Mouse (Mus musculus): Measurements from ENCODE around the gene Kansl3. TPM values are rescaled to one million over a fixed set of nuclear protein-coding genes. Genes with fewer than 3 reads are reported as not detected.

Kansl3 gene
- 35.6 and 38.1 TPM in 2 replicates for polyA plus RNA-seq (2014; fragmentation: Nextera tagmentation; extraction: Ambion mirVana)

DNA sequence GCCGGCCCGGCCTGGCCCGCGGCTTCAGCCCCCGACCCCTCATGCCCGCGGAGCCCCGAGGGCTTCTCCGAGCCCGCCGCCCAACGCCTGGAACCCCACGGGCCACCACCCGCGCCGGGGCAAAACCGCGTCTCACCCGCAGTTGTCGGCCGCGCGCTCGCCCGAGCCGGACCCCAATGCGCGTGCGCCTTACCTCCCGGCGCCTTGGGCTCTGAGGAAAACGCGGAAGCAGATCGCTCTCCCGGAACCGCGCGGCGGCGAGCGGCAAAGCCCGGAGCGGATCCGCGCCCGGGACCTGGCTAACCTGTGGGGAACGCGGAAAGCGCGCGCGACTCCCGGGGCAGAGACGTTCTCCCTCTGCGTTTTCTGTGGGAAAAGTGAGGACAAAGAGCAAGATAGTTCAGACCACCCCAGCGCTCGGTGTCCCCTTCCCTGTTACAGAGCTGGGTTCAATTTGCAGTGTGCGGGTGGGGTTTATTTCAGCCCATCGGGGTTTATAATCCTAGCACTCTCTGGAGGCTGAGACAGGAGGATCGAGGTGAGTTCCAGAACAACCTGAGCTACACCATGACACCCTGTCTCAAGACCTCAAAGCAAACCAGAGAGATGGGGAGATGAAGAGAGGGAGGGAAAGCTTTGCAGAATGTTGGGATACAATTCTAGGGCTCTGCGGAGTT is at the start of gene Kansl3:
Gene Kansl3, minus strand, starts transcription at position 213 of the 677 bp plus-strand sequence.
- peak within 1 kb of the TSS; percentile 93 for H3K9ac ChIP-seq (ENCODE audit: low read length)
- H3K9me3 ChIP-seq (ENCODE audit: control insufficient read depth, low read length) = no peaks in the 10 kb centered on the region
- H3K36me3 ChIP-seq (ENCODE audit: control insufficient read depth, insufficient read depth, low read length) = peaks cover 4% of the 10 kb centered on the region; the same call in 1 of the 2 replicates
- no peaks in the 10 kb centered on the region; the same call in 1 of the 2 replicates for H3K4me1 ChIP-seq (ENCODE audit: control insufficient read depth, insufficient read depth, low read length)
- ATAC-seq (ENCODE audit: insufficient read depth, low FRiP score, low TSS enrichment) = peak; percentile 89
- H3K4me3 ChIP-seq (ENCODE audit: low read depth, low read length) = peak within 1 kb of the TSS; percentile 92
- H3K27me3 ChIP-seq (ENCODE audit: control insufficient read depth, insufficient read depth, low read length) = no peaks in the 10 kb centered on the region
- H3K4me2 ChIP-seq (ENCODE audit: low read depth) = peak within 1 kb of the TSS; percentile 72
- DNase-seq (ENCODE audit: low spot score) = peak; percentile 92
- WGBS = 3% methylated on average over 57 of the region's 61 CpGs
- 0 out of 2 replicates have a peak within 1 kb of the TSS, but pooled peaks have one; percentile 37 for H3K27ac ChIP-seq (ENCODE audit: low read depth, low read length)

DNA sequence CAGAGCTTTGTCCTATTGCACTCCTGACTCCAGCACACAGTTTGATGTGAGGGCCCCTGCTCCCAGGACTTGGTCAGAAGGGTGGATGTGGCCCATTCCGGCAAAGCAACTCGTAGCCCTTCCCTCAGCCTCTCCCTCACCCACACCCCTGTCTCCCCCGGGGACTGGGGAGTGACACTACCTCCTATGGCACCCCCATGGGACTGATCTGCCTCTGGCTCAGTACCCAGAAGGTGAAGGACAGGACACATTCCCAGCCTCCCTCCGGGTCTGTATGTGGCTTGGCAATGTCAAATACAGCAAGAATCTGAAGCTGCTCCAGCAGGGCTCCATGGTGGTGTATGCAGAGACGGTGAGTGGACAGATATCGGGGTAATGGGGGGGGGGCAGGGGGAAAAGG is 35.5 kb upstream of the Kansl3 start:
- H3K36me3 ChIP-seq (ENCODE audit: control insufficient read depth, insufficient read depth, low read length) = no peaks in the 10 kb centered on the region
- no peak overlapping the region for H3K9ac ChIP-seq (ENCODE audit: low read length)
- H3K4me1 ChIP-seq (ENCODE audit: control insufficient read depth, insufficient read depth, low read length) = no peaks in the 10 kb centered on the region
- no peak overlapping the region for H3K4me2 ChIP-seq (ENCODE audit: low read depth)
- no peak for DNase-seq (ENCODE audit: low spot score)
- no peaks in the 10 kb centered on the region for H3K9me3 ChIP-seq (ENCODE audit: control insufficient read depth, low read length)
- ATAC-seq (ENCODE audit: insufficient read depth, low FRiP score, low TSS enrichment) = no peak
- no peak overlapping the region for H3K27ac ChIP-seq (ENCODE audit: low read depth, low read length)
- no peak overlapping the region for H3K4me3 ChIP-seq (ENCODE audit: low read depth, low read length)
- no peaks in the 10 kb centered on the region for H3K27me3 ChIP-seq (ENCODE audit: control insufficient read depth, insufficient read depth, low read length)
- WGBS = 79% methylated on average over 6 of the region's 6 CpGs

DNA sequence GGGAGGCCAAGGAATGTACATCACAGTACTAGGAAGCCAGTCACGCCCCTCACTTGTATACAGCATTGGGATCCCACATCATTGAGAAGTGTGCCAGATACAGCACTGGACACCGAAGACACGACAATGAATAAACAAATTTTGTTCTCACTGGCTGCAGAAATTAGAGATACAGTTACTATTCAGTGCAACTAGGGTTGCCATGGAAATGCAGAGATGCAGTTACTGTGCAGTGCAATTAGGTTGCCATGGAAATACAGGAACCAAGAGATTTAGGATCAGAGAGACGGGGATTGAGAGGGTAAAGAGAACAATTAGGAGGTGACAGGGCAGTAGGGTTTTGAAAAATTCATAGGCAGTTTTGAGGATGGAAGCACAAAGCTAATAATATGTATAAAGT is 32.5 kb upstream of the Kansl3 start:
- Histone ChIP-seq H3K4me1 (ENCODE audit: control insufficient read depth, insufficient read depth, low read length) (no peaks in the 10 kb centered on the region), H3K4me2 (ENCODE audit: low read depth) (no peak overlapping the region), H3K27ac (ENCODE audit: low read depth, low read length) (no peak overlapping the region), H3K27me3 (ENCODE audit: control insufficient read depth, insufficient read depth, low read length) (no peaks in the 10 kb centered on the region), H3K36me3 (ENCODE audit: control insufficient read depth, insufficient read depth, low read length) (no peaks in the 10 kb centered on the region), H3K4me3 (ENCODE audit: low read depth, low read length) (no peak overlapping the region), H3K9ac (ENCODE audit: low read length) (no peak overlapping the region), H3K9me3 (ENCODE audit: control insufficient read depth, low read length) (no peaks in the 10 kb centered on the region)
- 73% methylated on average over 4 of the region's 4 CpGs for WGBS
- ATAC-seq (ENCODE audit: insufficient read depth, low FRiP score, low TSS enrichment) (no peak), DNase-seq (ENCODE audit: low spot score) (no peak)

DNA sequence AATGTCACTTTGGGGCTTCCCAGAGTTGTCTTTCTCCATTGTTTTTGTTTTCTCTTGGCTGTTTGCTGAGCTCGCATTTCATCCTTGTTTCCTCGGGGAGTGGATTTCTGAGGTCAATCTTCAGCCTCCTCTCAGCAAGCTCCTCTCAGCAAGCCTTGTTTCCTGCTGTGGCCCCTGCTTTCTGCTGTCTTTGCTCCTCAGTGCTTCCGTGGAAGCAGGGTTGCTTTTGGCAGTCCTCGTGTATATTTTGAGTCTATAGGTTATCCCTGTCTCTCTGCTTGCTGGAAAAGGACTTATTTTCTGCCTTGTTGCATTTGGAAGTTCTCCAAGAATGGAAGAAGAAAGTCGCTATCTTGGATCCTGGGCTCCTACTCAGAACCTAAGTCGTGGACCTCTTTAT is 28.1 kb upstream of the Kansl3 start:
- H3K4me2 ChIP-seq (ENCODE audit: low read depth) = no peak overlapping the region
- H3K27ac ChIP-seq (ENCODE audit: low read depth, low read length) = 0 out of 2 replicates have a peak overlapping the region, but pooled peaks have one; percentile 20
- no peak for ATAC-seq (ENCODE audit: insufficient read depth, low FRiP score, low TSS enrichment)
- DNase-seq (ENCODE audit: low spot score) = no peak
- no peaks in the 10 kb centered on the region for H3K27me3 ChIP-seq (ENCODE audit: control insufficient read depth, insufficient read depth, low read length)
- no peak overlapping the region for H3K9ac ChIP-seq (ENCODE audit: low read length)
- H3K9me3 ChIP-seq (ENCODE audit: control insufficient read depth, low read length) = no peaks in the 10 kb centered on the region
- 30% methylated on average over 6 of the region's 6 CpGs for whole genome bisulfite sequencing
- H3K4me1 ChIP-seq (ENCODE audit: control insufficient read depth, insufficient read depth, low read length) = no peaks in the 10 kb centered on the region
- H3K36me3 ChIP-seq (ENCODE audit: control insufficient read depth, insufficient read depth, low read length) = no peaks in the 10 kb centered on the region
- H3K4me3 ChIP-seq (ENCODE audit: low read depth, low read length) = no peak overlapping the region

- no peaks in the 10 kb centered on the region for H3K27me3 ChIP-seq (ENCODE audit: control insufficient read depth, insufficient read depth, low read length)
- no peak overlapping the region for H3K4me3 ChIP-seq (ENCODE audit: low read depth, low read length)
- no peak overlapping the region for H3K9ac ChIP-seq (ENCODE audit: low read length)
- ATAC-seq (ENCODE audit: insufficient read depth, low FRiP score, low TSS enrichment) (no peak), DNase-seq (ENCODE audit: low spot score) (no peak)
- H3K4me1 ChIP-seq (ENCODE audit: control insufficient read depth, insufficient read depth, low read length) = no peaks in the 10 kb centered on the region
- 83% methylated on average over 4 of the region's 4 CpGs for WGBS
- H3K27ac ChIP-seq (ENCODE audit: low read depth, low read length) = no peak overlapping the region
- H3K9me3 ChIP-seq (ENCODE audit: control insufficient read depth, low read length) = no peaks in the 10 kb centered on the region
- no peaks in the 10 kb centered on the region for H3K36me3 ChIP-seq (ENCODE audit: control insufficient read depth, insufficient read depth, low read length)
- no peak overlapping the region for H3K4me2 ChIP-seq (ENCODE audit: low read depth)
These were observed 10.6 kb upstream of the Kansl3 start for GRCm38 (mm10) chr1:36379582-36379981.

DNA sequence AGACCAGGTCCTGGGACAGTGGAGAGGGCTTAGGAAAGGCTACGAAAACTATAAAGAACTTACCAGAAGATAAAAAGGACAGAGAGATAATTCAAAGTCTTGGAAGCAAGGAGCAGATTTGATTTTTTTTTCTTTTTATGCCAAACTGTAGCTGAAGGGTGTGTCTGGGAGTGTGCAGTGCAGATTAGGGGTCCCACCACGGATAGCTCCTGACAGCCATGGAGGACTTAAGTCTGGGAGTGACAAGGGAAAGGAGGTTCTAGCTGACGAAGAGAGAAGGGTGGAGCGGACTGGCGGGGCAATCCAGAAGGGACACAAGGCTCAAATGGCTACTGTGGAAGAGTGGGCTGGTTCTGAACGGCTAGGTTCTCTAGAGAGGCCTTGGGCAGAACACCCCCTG is 9.9 kb upstream of the Kansl3 start:
- Histone ChIP-seq H3K4me2 (ENCODE audit: low read depth) (no peak overlapping the region), H3K36me3 (ENCODE audit: control insufficient read depth, insufficient read depth, low read length) (no peaks in the 10 kb centered on the region), H3K9me3 (ENCODE audit: control insufficient read depth, low read length) (no peaks in the 10 kb centered on the region), H3K9ac (ENCODE audit: low read length) (no peak overlapping the region), H3K4me1 (ENCODE audit: control insufficient read depth, insufficient read depth, low read length) (no peaks in the 10 kb centered on the region), H3K4me3 (ENCODE audit: low read depth, low read length) (no peak overlapping the region), H3K27ac (ENCODE audit: low read depth, low read length) (no peak overlapping the region), H3K27me3 (ENCODE audit: control insufficient read depth, insufficient read depth, low read length) (no peaks in the 10 kb centered on the region)
- DNase-seq (ENCODE audit: low spot score) = no peak
- no peak for ATAC-seq (ENCODE audit: insufficient read depth, low FRiP score, low TSS enrichment)
- whole genome bisulfite sequencing = 73% methylated on average over 6 of the region's 6 CpGs

DNA sequence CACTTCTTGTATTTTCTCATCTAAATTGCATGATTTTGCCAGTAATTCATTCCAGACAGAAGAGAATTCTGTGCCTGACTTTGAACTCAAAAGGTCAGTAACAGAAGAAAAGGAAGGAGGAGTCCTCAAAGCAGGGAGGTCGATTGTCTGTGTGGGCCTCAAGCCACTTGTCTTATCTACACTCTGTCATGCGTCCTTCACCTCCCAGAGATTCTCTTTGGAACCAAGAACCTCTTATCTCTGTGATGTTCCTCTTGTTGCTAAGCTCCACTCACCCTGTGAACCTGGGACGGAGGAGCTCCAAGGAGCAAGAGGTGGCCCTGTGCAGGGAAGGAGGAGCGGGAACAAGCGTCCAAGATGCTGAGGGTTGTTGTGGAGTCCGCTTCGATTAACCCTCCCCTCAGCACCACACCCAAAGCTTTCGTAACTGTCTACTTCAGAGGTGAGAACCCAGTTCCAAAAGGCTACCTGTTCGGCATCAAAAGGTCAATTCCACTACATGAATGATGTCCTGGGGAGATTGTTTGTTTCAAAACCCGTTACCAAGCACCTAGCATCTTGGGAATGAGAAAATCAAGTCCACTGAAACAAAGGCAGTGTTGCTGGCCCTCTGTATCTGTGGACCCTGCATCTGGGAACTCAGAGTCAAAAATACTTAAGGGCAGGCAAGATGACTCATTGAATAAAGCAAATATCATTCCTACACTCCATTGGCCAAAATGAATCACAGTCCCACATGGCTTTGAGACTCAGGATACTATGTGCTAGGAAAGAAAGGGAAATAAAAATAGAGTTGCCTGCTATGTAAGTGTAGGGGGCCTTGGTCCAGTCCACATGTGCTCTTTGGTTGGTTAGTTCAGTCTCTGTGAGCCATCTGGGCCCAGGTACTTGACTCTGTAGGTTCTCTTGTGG is 3.2 kb upstream of the Kansl3 start, which contains the start of gene Fer1l5:
Gene Fer1l5, plus strand, starts transcription at position 358 of the 912 bp plus-strand sequence.
- H3K27me3 ChIP-seq (ENCODE audit: control insufficient read depth, insufficient read depth, low read length) = no peaks in the 10 kb centered on the region
- no peaks in the 10 kb centered on the region; the same call in 1 of the 2 replicates for H3K4me1 ChIP-seq (ENCODE audit: control insufficient read depth, insufficient read depth, low read length)
- no peak within 1 kb of the TSS for H3K27ac ChIP-seq (ENCODE audit: low read depth, low read length)
- 83% methylated on average over 10 of the region's 10 CpGs for WGBS
- no peak within 1 kb of the TSS for H3K4me2 ChIP-seq (ENCODE audit: low read depth)
- no peaks in the 10 kb centered on the region for H3K36me3 ChIP-seq (ENCODE audit: control insufficient read depth, insufficient read depth, low read length)
- ATAC-seq (ENCODE audit: insufficient read depth, low FRiP score, low TSS enrichment) = no peak
- no peak within 1 kb of the TSS for H3K4me3 ChIP-seq (ENCODE audit: low read depth, low read length)
- H3K9me3 ChIP-seq (ENCODE audit: control insufficient read depth, low read length) = no peaks in the 10 kb centered on the region
- no peak within 1 kb of the TSS for H3K9ac ChIP-seq (ENCODE audit: low read length)
- no peak for DNase-seq (ENCODE audit: low spot score)

GRCm38 (mm10) chr1:36370918-36371317 is 1.9 kb upstream of the Kansl3 start:
- no peak overlapping the region for H3K27ac ChIP-seq (ENCODE audit: low read depth, low read length)
- no peak overlapping the region for H3K4me3 ChIP-seq (ENCODE audit: low read depth, low read length)
- 87% methylated on average over 6 of the region's 6 CpGs for WGBS
- no peak overlapping the region for H3K4me2 ChIP-seq (ENCODE audit: low read depth)
- no peaks in the 10 kb centered on the region; the same call in 1 of the 2 replicates for H3K4me1 ChIP-seq (ENCODE audit: control insufficient read depth, insufficient read depth, low read length)
- H3K27me3 ChIP-seq (ENCODE audit: control insufficient read depth, insufficient read depth, low read length) = no peaks in the 10 kb centered on the region
- DNase-seq (ENCODE audit: low spot score) = no peak
- H3K9ac ChIP-seq (ENCODE audit: low read length) = no peak overlapping the region
- no peak for ATAC-seq (ENCODE audit: insufficient read depth, low FRiP score, low TSS enrichment)
- no peaks in the 10 kb centered on the region for H3K9me3 ChIP-seq (ENCODE audit: control insufficient read depth, low read length)
- H3K36me3 ChIP-seq (ENCODE audit: control insufficient read depth, insufficient read depth, low read length) = no peaks in the 10 kb centered on the region
